Mouse (Mus musculus): ENCODE measurements around the gene Gng4.

GRCm38 (mm10) chr13:13778837-13779458, 4.9 kb upstream of the Gng4 start:
- no peak for TF ChIP-seq CTCF (IDR thresholded peaks at IDR 0.05; ENCODE audit: low read depth)
- no peak for TF ChIP-seq EP300 (IDR thresholded peaks at IDR 0.05; ENCODE audit: low read depth)
